Mouse (Mus musculus) midbrain, embryonic 14.5 days (tissue): ENCODE data around the gene Ltb. TPM values are rescaled to one million over a fixed set of nuclear protein-coding genes. Genes with fewer than 3 reads are reported as not detected.
A peak's percentile ranks its signal among the peaks of the same experiment; 100 is the strongest.

Experiments used
- ATAC-seq: fragments of 200-750 bp; cut with Nextera tagmentation; 2 replicates; pipeline ENCODE4 v1.8.0; 2017; ENCODE audit warnings: moderate number of reproducible peaks, moderate library complexity; ENCODE audit not compliant: low FRiP score, low TSS enrichment
- DNase-seq: peaks from one replicate; pipeline ENCODE4 v3.0.0-alpha.2; 2015
- H3K27ac ChIP-seq: fragments of 300-500 bp; sonication (generic); replicated peaks from 2 replicates; pipeline ENCODE4 v1.5.1; 2014; ENCODE audit warnings: mild to moderate bottlenecking, low read depth, low read length, moderate library complexity
- H3K27me3 ChIP-seq: fragments of 300-500 bp; sonication (generic); 2 replicates; pipeline ENCODE4 v1.6.1; 2014; ENCODE audit warnings: low read length, control low read depth, mixed read lengths; ENCODE audit not compliant: control insufficient read depth, insufficient read depth
- H3K36me3 ChIP-seq: fragments of 300-500 bp; sonication (generic); 2 replicates; pipeline ENCODE4 v1.6.1; 2014; ENCODE audit warnings: low read length, control low read depth; ENCODE audit not compliant: control insufficient read depth, insufficient read depth
- H3K4me1 ChIP-seq: fragments of 300-500 bp; sonication (generic); 2 replicates; pipeline ENCODE4 v1.6.1; 2014; ENCODE audit warnings: mild to moderate bottlenecking, antibody characterized with exemption, low read length, control low read depth; ENCODE audit not compliant: control insufficient read depth, insufficient read depth
- H3K4me2 ChIP-seq: fragments of 300-500 bp; sonication (generic); 2 replicates; pipeline ENCODE4 v1.6.1; 2014; ENCODE audit warnings: mild to moderate bottlenecking, low read length, moderate library complexity
- H3K4me3 ChIP-seq: fragments of 300-500 bp; sonication (generic); replicated peaks from 2 replicates; pipeline ENCODE4 v1.5.1; 2014; ENCODE audit warnings: low read depth, low read length
- H3K9ac ChIP-seq: fragments of 300-500 bp; sonication (generic); replicated peaks from 2 replicates; pipeline ENCODE4 v1.6.1; 2014; ENCODE audit warnings: mild to moderate bottlenecking, low read length, moderate library complexity
- H3K9me3 ChIP-seq: fragments of 300-500 bp; sonication (generic); 2 replicates; pipeline ENCODE4 v1.6.1; 2016; ENCODE audit warnings: low read length, control low read depth, mixed read lengths; ENCODE audit not compliant: control insufficient read depth
- WGBS: fragments of 180-500 bp; shearing (Covaris S2); extraction: QIAGEN DNeasy Blood & Tissue Kit; methylation state at CpG from one replicate; pipeline ENCODE4 v1.1.7; 2014; 5-methylcytosine and 5-hydroxymethylcytosine counted together
- polyA plus RNA-seq: library from polyadenylated mRNA; unstranded; fragments of >200 nt; fragmentation: Nextera tagmentation; extraction: Ambion mirVana; gene quantifications from 2 replicates; pipeline ENCODE4 v1.2.1, GENCODE M21; 2014

Gene Ltb
- polyA plus RNA-seq, 1 experiment from 2014 or later = 0.74 TPM

GRCm38 (mm10) chr17:35185639-35186611, 8.3 kb upstream of the Ltb start:
- Histone ChIP-seq H3K4me2 (peak overlapping the region; percentile 47), H3K27me3 (no peaks in the 10 kb centered on the region), H3K36me3 (no peaks in the 10 kb centered on the region), H3K9ac (peak overlapping the region; percentile 32; the same call in 1 of the 2 replicates), H3K9me3 (no peaks in the 10 kb centered on the region), H3K4me1 (peaks cover 10% of the 10 kb centered on the region; the same call in 1 of the 2 replicates), H3K27ac (peak overlapping the region; percentile 45; the same call in 1 of the 2 replicates), H3K4me3 (peak overlapping the region; percentile 28)
- DNase-seq (peak; percentile 67), ATAC-seq (no peak; the same call in 1 of the 2 replicates)
- 3% methylated on average over 18 of the region's 18 CpGs for WGBS

- H3K27ac ChIP-seq = peak overlapping the region; percentile 45; the same call in 1 of the 2 replicates
- no peaks in the 10 kb centered on the region for H3K27me3 ChIP-seq
- peaks cover 10% of the 10 kb centered on the region; the same call in 1 of the 2 replicates for H3K4me1 ChIP-seq
- no peak for ATAC-seq
- peak overlapping the region; percentile 28 for H3K4me3 ChIP-seq
- H3K9me3 ChIP-seq = no peaks in the 10 kb centered on the region
- no peaks in the 10 kb centered on the region for H3K36me3 ChIP-seq
- peak overlapping the region; percentile 47 for H3K4me2 ChIP-seq
- DNase-seq = peak; percentile 27
- H3K9ac ChIP-seq = no peak overlapping the region
- WGBS = 2% methylated on average over 4 of the region's 4 CpGs
Observed at GRCm38 (mm10) chr17:35186681-35187080, 7.6 kb upstream of the Ltb start.

- Histone ChIP-seq H3K9me3 (no peaks in the 10 kb centered on the region), H3K4me2 (no peak overlapping the region), H3K4me3 (no peak overlapping the region), H3K27ac (no peak overlapping the region), H3K9ac (no peak overlapping the region), H3K36me3 (no peaks in the 10 kb centered on the region), H3K4me1 (peaks cover 10% of the 10 kb centered on the region; the same call in 1 of the 2 replicates), H3K27me3 (no peaks in the 10 kb centered on the region)
- DNase-seq (no peak), ATAC-seq (no peak)
- 84% methylated on average over 4 of the region's 4 CpGs for WGBS
Observed at GRCm38 (mm10) chr17:35187345-35187744, 6.9 kb upstream of the Ltb start.

GRCm38 (mm10) chr17:35187959-35188610, 6.2 kb upstream of the Ltb start, which contains the start of gene Lst1:
Gene Lst1 (minus strand): TSS chr17:35188439.
- ATAC-seq (no peak), DNase-seq (no peak)
- Histone ChIP-seq H3K4me3 (no peak within 1 kb of the TSS), H3K9me3 (no peaks in the 10 kb centered on the region), H3K9ac (no peak within 1 kb of the TSS), H3K4me2 (no peak within 1 kb of the TSS), H3K27me3 (no peaks in the 10 kb centered on the region), H3K4me1 (peaks cover 10% of the 10 kb centered on the region; the same call in 1 of the 2 replicates), H3K27ac (no peak within 1 kb of the TSS), H3K36me3 (no peaks in the 10 kb centered on the region)
- 63% methylated on average over 7 of the region's 7 CpGs for WGBS

- Histone ChIP-seq H3K9ac (no peak overlapping the region), H3K4me3 (no peak overlapping the region), H3K27me3 (no peaks in the 10 kb centered on the region), H3K27ac (no peak overlapping the region), H3K4me2 (no peak overlapping the region), H3K9me3 (no peaks in the 10 kb centered on the region), H3K4me1 (peaks cover 10% of the 10 kb centered on the region; the same call in 1 of the 2 replicates), H3K36me3 (no peaks in the 10 kb centered on the region)
- ATAC-seq (no peak), DNase-seq (no peak)
- 75% methylated on average over 1 of the region's 1 CpGs for WGBS
Observed at GRCm38 (mm10) chr17:35189186-35189585, 5.1 kb upstream of the Ltb start.

- DNase-seq = no peak
- 76% methylated on average over 4 of the region's 4 CpGs for WGBS
Observed at GRCm38 (mm10) chr17:35190096-35190495, 4.1 kb upstream of the Ltb start.

DNA sequence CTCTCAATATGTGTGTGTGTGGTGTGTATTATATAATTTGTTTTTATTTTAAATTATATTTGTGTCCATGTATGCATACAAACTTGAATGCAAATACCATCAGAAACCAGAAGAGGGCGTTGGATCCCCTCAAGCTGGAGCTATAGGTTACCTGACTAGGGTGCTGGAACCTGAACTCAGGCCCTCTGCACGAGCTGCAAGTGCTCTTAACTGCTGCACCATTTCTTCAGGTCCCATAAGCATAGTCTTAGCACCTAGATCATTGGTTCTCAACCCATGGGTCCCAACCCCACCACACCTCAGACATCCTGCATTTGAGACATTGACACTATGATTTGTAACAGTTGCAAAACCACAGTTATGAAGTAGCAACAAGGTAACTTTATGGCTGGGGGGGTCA, 2.5 kb upstream of the Ltb start:
- Histone ChIP-seq H3K9me3 (no peaks in the 10 kb centered on the region), H3K36me3 (no peaks in the 10 kb centered on the region), H3K27ac (no peak overlapping the region), H3K27me3 (peaks cover 25% of the 10 kb centered on the region), H3K9ac (no peak overlapping the region), H3K4me3 (no peak overlapping the region), H3K4me2 (no peak overlapping the region), H3K4me1 (peaks cover 6% of the 10 kb centered on the region; the same call in 1 of the 2 replicates)
- DNase-seq (no peak), ATAC-seq (no peak)
- 63% methylated on average over 2 of the region's 2 CpGs for WGBS

More at GRCm38 (mm10) chr17:35190096-35190495, 4.1 kb upstream of the Ltb start:
- Histone ChIP-seq H3K27me3 (peaks cover 9% of the 10 kb centered on the region; the same call in 1 of the 2 replicates), H3K4me1 (peaks cover 10% of the 10 kb centered on the region; the same call in 1 of the 2 replicates), H3K4me3 (no peak overlapping the region), H3K36me3 (no peaks in the 10 kb centered on the region), H3K9me3 (no peaks in the 10 kb centered on the region), H3K4me2 (no peak overlapping the region), H3K27ac (no peak overlapping the region), H3K9ac (no peak overlapping the region)
- ATAC-seq = no peak

DNA sequence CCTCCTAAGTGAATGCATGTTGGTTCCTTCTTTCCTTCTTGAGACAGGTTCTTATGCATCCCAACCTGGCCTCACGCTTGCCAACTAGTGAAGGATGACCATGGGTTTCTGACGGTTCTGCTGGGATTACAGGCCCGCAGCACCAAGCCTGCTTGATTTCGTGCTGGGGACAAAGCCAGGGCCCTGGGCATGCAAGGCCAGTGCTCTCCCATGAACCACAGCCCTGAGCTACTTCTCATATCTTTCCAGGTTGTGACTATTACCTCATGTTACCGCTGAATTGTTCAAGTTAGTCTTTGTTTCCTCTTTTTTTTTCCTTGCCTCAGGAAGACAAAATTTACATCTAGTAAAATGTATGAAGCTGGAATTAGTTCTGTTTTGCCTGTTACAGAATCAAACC, 1.3 kb upstream of the Ltb start:
- WGBS = 86% methylated on average over 5 of the region's 5 CpGs
- Histone ChIP-seq H3K4me3 (no peak overlapping the region), H3K9me3 (no peaks in the 10 kb centered on the region), H3K9ac (no peak overlapping the region), H3K4me2 (no peak overlapping the region), H3K36me3 (no peaks in the 10 kb centered on the region), H3K27me3 (peaks cover 29% of the 10 kb centered on the region), H3K4me1 (peaks cover 6% of the 10 kb centered on the region; the same call in 1 of the 2 replicates), H3K27ac (no peak overlapping the region)
- no peak for ATAC-seq
- DNase-seq = no peak
